Mouse (Mus musculus): ENCODE measurements around the gene Ranbp9.

Ranbp9 gene

DNA sequence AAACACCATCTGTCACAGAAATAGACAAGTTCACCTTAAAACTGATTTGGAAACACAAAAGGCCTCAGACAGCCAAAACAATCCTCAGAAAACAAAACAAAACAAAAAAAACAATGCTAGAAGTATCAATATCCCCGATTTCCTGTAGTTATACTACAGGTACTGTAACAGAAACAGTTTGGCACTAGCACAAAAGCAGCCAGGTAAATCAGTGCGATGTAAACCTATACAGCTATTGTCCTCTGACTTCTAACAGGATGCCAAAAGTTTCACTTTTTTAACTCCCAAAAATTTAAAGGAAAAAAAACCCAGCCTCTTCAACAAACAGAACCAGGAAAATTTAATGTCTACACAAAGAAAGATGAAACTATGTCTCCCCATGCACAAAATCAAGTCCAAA lies 28.9 kb downstream of the Ranbp9 start:
- DNase-seq (ENCODE audit: low read depth) = no peak

DNA sequence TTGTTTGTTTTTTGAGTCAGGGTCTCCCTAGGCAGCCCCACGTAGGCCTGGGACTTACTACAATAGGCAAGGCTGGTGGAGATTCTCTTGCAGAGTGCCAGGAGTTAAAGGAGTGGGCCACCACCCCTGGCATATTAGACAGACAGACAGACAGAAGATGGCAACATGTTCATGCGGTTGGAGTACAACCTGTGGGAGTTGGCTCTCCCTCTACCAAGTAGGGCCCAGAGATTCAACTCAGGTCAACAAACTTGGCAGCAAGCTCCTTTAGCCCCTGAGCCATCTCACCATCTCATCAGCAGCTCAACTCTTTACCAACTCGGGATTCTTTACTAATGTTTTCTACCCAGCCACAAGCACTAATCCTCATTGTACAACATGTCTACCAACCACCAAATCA lies 30.4 kb downstream of the Ranbp9 start:
- no peak for DNase-seq (ENCODE audit: low read depth)

DNA sequence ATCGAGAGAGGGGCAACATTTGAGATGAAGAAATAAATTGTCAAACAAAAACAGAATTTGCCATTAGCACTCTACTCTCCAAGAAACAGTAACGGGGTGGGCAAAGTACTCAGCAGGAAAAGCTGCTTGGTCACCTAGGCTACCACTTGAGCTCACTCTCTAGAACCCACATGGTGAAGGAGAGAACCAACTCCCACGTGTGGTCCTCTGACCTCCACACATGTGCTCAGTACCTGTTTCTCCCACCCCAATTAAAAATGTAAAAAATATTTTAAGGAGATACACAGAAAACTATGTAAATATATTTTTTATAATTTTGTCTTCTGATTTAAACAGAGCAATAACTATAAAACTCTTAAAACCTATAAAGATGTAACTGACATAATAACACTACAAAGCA lies 33.4 kb downstream of the Ranbp9 start:
- no peak for DNase-seq (ENCODE audit: low read depth)

DNA sequence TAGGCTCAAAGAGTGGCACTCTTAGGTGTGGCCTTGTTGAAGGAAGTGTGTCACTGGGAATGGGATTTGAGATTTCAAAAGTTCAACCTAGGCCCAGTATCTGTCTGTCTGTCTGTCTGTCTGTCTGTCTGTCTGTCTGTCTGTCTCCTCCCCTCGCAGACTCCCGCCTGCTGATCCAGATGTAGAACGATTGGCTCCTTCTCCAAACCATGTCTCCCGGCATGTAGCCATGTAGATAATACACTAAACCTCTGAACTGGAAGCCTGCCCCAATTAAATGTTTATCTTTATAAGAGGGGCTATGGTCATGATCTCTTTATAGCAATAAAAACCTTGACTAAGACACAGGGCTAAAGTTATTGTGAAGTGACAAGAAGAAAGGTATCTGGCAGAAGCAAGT lies 35.3 kb downstream of the Ranbp9 start:
- DNase-seq (ENCODE audit: low read depth) = no peak

DNA sequence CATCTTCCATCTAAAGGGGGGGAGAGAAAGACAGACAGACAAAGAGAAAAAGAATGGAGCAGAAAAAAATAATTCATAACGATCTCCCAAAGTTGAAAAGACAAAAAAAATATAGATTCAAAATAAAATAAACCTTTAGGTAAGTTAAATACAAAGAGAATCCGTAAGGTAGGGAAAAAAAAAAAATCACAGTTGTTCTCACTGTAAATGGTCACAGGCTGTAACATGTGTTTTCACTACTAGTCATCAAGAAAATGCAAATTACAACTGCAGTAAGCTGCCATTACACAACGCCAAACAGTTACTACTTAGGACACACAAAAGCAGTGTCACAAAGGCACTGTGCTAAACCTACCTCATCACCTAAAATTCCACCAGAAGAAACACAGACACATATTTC lies 36.4 kb downstream of the Ranbp9 start:
- DNase-seq (ENCODE audit: low read depth) = no peak

DNA sequence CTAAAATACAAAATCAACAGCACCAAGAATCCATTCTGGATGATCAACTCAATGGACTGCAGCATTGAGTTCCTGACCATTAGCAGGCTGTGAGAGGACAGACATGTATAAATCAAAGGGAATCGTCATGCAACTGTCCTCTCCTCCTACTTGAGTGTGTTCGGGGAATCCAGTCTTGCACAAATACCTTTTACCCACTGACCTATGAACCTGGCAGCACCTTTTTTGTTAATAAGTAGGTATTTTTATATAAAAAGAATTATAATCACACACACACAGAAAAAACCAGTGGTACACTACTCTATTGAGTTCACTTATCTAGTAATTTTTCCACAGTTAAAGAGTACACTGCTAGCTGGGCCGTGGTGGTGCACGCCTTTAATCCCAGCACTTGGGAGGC lies 37.4 kb downstream of the Ranbp9 start:
- no peak for DNase-seq (ENCODE audit: low read depth)

DNA sequence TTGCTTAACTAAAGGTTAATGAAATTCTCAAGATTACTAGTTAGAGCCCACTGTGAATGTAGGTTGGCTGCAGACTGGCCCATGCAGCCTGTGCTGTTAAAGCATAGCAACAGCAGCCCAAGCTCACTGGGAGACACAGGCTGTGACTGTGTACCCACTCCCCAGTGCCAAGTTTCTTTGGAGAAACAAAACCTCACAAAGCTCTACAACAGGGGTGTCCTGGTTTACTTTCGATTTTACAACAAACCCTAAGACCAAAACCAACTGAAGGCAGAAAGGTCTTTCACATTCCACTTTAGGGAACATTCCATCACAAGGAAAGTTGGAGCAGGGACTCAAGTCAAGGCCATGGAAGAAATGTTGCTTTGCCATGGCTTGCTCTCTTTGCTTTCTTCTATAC lies 38.5 kb downstream of the Ranbp9 start:
- no peak for DNase-seq (ENCODE audit: low read depth)

DNA sequence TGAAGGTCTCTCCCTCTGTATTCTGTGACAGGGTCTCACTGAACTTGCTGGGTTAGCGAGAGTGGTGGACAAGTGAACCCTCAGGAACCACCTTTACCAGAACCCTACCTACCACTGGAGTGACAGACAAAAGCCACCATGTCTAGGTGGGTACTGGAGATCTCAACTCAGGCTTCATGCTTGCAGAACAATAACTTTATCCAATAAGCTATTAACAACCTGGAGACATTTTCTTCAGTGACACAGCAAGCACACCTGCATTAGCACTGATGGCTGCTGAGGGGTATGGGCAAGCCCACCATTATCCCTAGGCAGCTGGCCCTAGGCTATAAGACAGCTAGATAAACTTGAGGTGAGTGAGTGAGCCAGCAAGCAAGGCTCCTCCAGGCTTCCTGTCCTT lies 40.7 kb downstream of the Ranbp9 start:
- no peak for DNase-seq (ENCODE audit: low read depth)

DNA sequence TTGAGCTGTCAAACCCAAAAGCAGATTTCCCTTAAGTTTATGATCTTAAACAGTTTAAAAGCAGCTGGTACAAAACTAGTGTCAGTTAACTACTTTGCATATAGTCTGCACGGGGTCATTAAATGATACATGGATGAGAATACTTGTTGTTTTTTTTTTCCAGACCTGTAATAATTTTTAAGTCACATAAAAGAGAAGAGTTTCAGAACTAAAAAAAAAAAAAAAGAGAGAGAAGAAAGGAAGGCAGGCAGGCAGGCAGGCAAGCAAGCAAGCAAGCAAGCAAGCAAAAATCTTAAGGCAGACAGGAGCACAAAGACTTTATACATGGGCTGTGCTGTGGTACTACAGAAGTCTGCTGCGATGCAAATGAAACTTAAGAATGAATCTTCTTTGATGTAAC lies 47.7 kb downstream of the Ranbp9 start:
- no peak for DNase-seq (ENCODE audit: low read depth)

DNA sequence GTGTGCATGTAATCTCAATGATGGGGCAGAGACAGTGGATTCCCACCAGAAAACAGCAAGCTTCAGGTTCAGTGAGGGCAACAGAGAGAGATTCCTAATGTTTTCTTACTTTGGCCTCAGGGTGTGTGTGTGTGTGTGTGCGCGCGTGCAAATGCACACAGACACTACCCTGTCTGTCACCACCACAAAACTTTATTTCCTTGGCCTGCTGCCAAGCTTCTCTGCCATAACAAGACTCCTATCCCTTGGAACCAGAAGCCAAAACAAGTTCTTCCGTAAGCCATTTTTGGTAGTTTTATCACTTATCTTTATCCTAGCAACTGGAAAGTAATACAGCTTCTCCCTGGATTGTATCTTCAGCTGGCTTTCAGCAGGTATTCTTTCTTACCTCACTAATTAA lies 52.6 kb downstream of the Ranbp9 start:
- DNase-seq (ENCODE audit: low read depth) = no peak

DNA sequence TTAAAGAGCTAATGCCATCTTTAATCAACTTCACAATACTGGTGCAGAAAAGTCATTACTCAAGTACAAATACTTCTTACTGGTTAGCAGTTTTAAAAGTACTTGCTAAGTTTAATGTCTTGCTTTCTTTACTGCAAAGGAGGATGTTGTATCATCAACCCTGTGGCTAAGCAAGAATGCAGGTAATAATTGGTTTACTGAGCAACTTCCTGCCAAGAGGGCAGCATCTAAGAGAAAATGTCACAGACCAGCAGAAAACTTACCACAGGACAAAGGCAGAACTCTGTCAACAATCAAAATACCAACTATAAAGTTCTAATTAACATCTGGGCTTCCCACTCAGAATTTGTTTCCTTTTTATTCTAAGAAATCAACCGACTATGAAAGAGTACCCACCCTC lies 65.8 kb downstream of the Ranbp9 start:
- no peak for DNase-seq (ENCODE audit: low read depth)

DNA sequence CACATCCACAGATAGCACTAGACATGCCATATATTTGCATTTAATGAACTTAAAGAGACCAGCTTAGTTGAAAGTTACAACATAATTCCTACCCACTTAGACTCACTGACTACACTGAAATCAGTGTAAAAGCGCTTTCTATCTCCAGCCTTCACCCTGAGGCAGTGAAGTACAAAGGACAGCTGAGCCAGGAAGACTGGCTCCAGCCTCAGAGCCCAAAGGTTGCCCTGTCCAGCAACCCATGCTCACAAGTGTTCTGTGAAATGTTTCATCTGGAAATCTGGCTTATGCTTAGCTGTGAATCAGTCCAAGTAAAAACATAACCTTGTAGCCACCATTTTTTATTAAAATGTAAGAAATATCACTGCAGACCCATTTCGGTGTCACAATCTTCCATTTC lies 67.5 kb downstream of the Ranbp9 start:
- no peak for DNase-seq (ENCODE audit: low read depth)

DNA sequence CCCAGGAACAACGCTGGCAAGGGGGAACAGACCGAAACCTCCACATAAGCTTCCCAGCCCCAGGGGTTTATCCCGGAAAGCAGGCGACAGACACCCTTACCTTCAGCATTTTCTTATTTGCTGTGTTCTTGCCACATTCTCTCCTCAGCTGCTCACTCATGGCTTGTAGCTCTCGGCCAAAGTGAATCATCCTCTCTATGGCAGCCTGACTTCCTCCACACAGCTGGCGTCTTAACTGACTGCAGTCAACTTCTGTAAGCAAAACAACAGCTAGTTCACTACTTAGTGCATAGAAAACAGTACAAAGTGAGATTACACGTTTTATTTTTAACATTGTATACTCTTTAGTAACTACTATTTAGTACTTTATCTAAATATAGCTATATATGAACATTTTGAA lies 68.8 kb downstream of the Ranbp9 start:
- DNase-seq (ENCODE audit: low read depth) = no peak

DNA sequence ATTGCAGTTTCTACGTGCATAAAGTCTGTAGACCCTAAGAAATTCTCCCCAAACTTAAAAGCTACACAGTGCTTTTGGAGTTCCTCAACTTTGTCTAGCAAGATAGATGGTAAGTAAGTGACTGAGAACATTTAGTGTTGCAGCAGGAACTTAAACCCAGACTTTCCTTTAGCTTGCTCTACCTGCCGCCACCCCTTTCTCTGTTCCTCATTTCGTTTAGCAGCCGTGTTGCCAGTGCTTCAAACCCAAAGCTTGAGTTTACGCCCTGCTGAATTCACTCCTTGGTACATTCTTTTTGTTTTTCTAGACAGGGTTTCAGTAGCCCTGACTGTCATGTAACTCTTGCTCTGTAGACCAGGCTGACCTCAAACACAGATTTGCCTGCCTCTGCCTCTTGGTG lies 81.5 kb downstream of the Ranbp9 start:
- no peak for DNase-seq (ENCODE audit: low read depth)

DNA sequence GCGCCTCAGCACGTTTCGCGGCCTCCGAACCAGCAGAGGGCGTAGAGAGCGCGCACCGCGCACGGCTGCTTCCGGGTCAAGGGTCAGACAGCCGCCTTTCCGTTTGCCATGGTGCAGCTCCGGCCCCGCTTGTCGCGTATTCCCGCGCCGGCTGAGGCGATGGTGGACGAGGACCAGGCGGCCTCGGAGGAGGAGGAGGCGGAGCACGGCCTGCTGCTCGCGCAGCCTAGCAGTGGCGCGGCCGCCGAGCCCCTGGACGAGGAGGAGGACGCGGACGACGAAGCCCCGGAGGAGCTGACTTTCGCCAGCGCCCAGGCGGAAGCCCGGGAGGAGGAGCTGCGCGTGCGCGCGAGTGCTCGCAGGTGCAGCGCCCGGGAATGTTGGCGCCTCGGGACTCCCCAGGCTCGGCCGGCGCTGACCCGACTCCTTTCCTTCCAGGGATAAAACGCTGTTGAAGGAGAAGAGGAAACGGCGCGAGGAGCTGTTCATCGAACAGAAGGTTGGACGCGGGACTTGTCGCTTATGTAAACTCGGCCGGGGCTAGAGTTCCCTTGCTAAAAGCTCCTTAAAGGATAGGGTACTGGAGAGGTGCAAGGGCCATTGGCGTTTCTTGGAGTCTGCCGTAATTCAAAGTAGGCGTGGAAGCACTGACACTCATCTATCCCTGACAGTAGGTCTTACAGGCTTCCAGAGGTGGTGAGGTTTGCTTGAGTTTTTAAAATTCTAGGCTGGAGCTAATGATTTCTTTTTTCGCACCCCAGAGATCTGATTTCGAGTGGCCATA lies 82.6 kb downstream of the Ranbp9 start, which contains the start of gene Nol7:
Gene Nol7 (plus strand): TSS at position 94 of the 784 bp plus-strand sequence.
- DNase-seq (ENCODE audit: low read depth) = peak; percentile 78

DNA sequence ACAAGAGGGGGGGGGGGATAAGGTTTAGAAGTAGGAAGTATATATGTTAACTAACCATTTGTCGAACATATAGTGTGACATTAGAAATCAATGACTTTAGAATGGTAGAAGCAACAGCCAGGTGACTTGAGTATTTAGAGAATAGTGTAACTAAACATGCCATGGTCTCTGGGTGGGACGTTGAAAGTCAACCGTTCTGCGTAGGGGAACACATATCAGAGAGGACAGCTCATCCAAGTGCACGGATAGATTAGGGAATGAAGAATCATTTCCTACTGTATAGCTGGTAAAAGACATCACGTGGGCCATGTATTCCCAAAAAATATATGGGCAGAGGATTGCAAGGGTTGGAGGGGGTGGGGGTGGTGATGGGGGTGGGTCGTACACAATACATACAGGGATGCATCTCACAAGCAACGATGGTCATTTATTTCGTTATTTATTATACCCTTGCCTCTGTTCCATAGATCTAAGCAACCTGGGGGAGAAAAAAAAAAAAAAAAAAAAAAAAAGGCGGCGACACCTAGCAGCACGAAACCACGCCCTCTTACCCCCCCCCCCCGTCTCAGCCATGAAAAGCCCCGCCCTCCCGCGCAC lies 83.3 kb downstream of the Ranbp9 start:
- no peak for DNase-seq (ENCODE audit: low read depth)

DNA sequence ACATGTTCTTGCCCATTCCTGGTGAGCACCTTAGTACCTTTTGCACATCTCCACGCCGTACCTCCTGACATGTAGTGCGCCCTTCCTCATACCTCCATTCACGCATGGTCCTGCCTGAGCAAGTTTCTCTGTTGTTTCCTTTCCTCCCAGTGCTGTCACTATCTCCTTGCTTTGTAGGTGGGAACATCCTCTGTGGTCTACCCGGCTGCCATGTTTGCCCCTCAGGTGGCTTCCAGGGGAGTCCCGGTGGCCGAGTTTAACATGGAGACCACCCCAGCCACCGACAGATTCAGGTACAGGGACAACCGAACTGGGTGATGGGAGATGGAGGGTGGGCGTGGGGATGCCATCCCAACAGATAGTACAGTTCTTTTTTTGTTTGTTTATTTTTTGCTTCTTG lies 95.8 kb downstream of the Ranbp9 start:
- no peak for DNase-seq (ENCODE audit: low read depth)

DNA sequence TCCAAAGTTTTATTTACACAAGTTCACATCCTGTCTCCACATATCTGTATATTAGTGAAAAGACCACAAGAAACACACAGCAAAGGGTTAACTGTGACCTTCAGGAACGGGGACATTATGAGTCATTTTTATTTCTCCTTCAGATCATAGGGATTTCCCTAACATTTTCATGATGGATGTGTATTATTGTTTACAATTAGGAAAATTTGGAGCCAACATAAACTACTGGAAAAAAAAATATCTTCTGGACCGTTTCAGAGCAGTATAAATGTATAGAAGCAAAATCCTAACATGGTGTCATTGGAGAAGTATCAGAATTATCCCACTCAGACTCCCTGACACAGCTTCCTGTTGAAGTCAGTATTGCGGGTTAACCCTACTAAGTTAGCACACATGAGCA lies 101.1 kb downstream of the Ranbp9 start:
- no peak for DNase-seq (ENCODE audit: low read depth)

DNA sequence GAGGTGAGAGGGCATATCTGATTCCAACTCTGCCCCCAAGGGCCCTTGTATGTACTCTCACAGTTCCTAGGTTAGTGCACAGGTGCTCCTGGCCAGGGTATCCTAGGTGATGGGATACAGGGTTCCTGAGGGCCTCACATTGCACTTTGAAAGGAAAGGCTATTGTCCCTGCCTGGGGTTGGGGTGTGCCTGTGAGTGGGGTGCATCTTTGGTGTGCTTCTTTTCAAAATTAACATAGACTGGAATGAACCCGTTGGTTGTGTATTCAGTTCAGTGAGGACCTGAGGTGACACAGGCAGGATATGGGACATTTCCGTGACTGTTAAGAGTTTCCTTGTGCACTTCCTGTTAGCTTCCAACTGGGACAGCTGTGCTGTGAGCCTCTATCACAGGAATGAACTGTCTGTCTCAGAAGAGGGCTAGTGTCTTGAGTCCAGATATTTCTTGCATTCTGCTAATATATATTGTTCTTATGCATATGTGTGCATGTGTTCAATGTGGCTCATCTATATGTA lies 106.1 kb downstream of the Ranbp9 start:
- DNase-seq (ENCODE audit: low read depth) = no peak

DNA sequence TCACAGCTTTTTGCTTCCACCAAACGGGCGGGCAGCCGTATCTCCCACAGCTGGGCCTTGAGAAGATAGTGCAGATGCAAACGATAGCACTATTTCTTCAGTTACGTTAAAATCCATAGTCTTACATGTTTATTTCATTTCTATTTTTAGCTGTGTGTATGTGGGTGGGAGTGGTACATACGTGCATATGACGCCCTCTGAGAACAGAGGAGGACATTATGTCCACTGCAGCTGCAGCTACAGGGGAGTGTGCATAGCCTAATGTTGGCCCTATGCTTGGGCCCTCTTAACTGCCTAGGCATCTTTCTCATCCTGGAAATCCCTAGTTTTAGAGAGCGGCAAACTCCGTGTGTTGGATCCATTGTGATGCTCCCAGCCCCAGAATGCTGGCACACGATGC lies 106.9 kb downstream of the Ranbp9 start:
- no peak for DNase-seq (ENCODE audit: low read depth)

DNA sequence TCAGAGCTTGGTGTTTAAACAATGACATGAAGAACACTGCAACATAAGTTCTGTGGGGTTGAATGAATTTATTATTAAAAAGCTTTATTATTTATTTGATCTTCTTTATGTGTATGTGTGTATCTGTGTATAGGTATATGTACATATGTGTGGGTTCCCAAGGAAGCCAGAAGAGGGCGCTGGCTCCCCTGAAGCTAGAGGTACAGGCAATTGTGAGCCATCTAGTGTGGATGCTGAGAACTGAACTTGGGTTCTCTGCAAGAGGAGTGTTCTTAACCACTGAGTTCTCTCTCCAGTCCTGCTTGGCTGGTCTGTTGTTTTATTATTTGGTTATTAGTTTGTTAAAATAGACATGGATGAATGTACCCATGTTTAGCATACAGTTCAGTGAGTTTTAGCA lies 108.2 kb downstream of the Ranbp9 start:
- DNase-seq (ENCODE audit: low read depth) = no peak

DNA sequence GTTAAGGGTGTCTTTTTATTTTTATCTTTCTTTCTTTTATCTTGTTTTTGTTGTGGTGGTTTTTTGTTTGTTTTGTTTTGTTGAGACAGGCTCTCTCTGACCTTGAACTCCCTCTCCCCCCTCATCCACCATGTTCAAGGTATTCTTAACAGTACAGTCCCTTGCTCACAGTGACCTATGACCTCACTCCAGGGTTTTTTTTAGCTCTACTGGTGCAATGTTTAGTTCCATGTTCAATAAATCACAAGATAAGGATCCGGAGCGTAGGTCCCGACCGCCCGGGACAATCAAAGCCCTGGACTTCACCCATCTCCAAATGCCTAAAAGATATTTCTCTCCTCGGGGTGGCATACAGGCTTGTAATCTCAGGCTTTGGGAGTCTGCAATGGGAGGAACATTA lies 111.0 kb downstream of the Ranbp9 start:
- DNase-seq (ENCODE audit: low read depth) = no peak

DNA sequence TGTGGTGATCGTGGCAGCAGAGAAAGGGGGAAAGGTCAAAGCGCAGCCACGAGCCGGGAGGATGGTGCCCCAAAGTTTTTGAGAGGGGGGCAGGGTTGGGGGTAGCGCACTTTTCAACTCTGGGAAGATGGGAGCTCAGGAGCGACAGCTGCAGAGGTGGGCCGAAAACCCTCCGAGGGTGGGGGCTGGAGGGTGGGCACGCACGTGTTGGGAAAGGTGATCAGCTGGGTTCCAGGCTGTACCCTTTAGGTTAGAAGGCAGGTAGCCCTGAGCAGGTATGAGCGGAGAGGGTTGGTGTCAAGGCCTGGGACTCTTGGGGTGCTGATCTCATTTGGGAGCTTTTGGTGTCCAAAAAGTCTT lies 115.3 kb downstream of the Ranbp9 start:
- no peak for DNase-seq (ENCODE audit: low read depth)

Measured in c-Kit-positive CD71-negative TER-119-negative erythroid progenitor cells, embryonic 14.5 days (primary cell).